Mouse (Mus musculus) left cerebral cortex, postnatal 10 days (tissue): ENCODE measurements at regions not wholly inside any gene's neighbourhood (a gene's known extent, or its start where the extent isn't known, plus 50 kb on each side); places are given as distances from the start of the nearest gene placed in this dataset.

Experiments
- DNase-seq, 2 experiments: peaks; one replicate each; pipeline ENCODE4 v3.0.0; 2021 to 2022; ENCODE audit warnings: low spot score in 2 of 2, mixed read lengths in 1 of 2; ENCODE audit errors: extremely low spot score in 1 of 2
- intact Hi-C: fragments of 180-260 bp; cut with DNase I; formaldehyde crosslinking; loops from one replicate; pipeline ENCODE4 v1.15.1; 2025

DNA sequence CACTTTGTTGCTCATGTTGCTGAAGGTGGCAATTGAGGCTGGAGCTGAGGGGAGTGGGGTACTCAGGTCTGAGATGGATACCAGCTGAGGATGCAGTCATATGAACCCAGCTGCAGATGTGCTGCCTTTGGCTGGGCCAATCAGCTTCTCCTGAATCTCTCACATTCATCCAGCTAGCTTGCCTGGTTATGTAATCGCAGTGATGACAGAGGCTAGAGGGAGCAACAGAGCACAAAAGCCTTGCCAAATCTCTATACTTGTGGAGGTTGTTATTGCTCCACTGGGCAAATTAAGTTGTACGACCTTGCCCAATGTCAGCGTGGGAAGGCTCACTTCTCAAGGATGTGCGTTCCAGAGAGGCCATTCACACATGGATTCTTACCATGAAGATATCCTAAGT lies 179.5 kb downstream of the Icos start:
- DNase-seq = no peak
- intact Hi-C loops = no loop called here

DNA sequence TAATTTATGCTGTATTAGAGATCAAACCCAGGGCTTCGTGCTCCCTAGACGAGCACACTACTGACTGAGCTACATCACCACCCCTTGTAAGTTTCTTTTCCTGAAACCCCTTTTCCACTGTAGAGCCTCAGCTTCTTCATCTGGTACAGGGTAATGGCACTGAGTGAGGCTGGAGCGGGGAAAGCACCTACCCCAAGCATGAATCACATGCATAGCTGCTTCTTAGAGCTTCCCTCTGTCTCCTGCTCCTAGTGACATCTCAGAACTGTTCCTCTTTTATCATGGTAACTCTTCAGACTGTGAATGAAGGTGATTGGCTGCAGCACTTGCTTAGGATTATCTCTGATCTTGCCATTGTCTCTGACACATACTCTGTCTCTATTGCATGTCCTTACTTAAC lies 182.8 kb downstream of the Icos start:
- DNase-seq = no peak
- intact Hi-C loops = no loop called here

DNA sequence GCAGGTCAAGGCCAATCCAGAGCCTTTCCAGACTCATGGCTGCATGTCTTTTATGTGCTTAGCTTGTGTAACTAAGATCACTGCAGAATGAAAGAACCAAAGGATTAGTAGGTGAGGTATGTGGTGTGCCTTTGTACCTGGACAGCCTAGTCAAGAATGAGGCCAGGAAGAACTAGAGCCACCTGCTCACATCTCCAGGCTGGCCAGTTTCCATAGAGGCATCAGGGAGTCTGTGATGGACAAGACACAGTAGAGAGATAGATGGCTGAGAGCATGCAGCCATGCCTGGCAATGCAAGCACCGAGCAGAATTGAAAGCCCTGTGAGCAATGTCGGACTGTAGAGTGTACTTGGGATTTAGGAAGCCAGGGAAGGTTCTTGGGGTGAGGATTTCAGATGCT lies 186.5 kb downstream of the Icos start:
- DNase-seq = no peak
- intact Hi-C loops = no loop called here

DNA sequence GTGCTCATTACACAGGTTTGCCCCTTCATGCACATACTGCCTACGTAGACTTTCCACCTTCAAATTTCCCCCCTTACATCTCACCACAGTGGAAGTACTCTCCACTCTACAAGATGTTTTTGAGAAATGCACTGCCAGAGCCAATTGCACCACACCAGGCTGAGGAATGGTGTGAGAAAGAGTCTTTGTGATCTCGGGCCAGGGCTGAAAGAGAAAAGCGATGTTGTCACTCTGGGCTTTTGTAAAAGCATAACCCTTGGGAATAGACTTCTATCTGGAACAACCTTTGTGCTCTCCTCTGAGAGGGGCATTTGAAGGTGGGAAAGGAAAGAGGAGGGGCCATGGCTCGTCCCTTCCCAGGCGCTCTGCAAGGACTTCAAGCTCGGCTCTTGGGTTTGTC lies 194.2 kb downstream of the Icos start:
- intact Hi-C loops = no loop called here
- DNase-seq = no peak

DNA sequence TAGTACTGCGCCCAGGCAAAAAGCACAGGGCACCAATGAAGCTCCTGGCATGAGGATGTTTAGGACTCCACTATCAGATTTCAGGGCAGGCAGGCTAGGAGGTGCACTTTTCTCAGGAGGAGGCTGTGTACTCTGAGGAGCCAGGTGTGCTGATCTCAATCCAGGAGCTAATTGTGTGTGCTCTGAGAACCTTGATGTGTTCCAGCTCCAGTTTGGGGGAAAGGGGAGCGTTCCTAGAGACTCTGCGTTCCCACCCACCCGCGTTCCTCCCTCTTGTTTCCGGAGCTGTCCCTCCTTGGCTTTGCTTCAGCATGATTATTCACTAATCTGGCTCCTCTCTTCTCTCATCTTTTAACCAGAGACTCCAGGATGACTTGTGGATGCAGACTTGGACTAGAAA lies 195.2 kb downstream of the Icos start:
- intact Hi-C loops = no loop called here
- DNase-seq = no peak

DNA sequence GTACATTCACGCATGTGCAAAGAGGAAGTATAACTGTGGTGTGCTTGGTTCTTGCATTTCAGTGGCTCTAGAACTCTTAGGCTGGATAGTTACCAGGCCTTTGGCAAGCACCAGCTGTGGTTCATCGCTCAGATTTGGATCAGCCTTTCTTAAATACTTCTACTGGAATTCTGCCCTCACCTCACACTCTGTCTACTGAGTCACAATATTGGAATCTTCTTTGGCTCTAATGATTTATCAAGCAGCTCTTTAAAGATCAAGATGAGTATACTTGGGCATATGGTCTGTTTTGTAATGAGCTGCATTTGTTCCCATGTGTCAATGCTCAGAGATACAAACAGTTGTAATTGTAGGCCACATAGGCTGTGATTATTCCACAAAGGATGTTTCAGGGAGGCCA lies 197.5 kb downstream of the Icos start:
- no peak for DNase-seq
- intact Hi-C loops = no loop called here

DNA sequence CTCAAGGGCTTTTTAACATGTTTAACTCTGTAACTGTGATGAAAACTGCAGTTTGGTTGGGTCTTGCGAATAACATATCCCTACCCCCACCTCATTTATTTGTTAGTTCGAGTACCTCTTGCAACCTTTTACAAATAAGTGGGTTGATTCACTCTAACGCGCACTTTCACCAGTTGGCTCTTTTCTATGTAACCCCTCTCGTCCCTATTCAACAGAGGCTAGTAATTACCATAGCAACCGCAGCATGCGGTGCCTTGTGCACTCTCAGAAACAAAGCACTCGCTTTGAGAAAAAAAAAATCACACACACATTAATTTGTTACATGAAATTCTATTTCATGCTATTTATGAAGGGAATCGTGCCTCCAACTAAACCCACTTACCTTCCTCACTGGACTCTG lies 201.7 kb downstream of the Icos start:
- no peak for DNase-seq
- intact Hi-C loops = no loop called here

DNA sequence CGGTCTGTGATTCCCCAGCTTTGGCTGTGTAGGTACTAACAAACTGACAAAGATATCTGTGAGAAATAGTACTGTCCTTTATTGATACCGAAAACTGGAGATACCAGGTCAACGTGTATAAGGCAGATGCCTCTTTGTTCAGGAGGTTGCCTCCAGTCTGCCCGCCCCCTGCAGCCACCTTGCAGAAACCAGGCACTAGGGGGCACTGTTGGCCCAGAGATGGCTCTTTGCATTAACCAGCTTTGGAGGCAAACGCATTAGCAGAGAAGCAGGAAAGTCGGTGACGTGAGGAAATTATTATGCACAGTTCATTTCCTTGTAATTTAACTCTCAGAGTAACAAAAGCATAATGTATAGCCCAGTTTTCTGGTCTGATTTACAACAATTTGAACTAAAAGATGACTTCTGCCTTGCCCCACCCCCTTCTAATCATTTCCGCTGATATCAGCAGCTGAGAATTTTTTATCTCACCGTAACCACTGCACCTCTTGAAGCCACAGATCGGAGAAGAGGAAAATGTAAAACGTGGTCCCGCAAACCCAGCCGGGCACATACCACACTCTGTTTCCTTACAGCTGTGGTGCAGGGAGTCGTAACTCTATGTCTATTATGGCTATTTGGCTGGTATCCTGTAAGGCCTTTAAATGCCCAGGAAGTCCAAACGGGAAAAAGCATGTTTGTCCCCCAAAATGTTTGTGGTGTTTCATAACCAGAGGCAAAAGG lies 203.5 kb downstream of the Icos start:
- peak; percentile 90 for DNase-seq
- intact Hi-C loops = loop anchor here (5.0 to 10.0 kb wide), 3 partner anchors 591 to 1804 kb away; partner anchors contain the start of gene Nrp2

DNA sequence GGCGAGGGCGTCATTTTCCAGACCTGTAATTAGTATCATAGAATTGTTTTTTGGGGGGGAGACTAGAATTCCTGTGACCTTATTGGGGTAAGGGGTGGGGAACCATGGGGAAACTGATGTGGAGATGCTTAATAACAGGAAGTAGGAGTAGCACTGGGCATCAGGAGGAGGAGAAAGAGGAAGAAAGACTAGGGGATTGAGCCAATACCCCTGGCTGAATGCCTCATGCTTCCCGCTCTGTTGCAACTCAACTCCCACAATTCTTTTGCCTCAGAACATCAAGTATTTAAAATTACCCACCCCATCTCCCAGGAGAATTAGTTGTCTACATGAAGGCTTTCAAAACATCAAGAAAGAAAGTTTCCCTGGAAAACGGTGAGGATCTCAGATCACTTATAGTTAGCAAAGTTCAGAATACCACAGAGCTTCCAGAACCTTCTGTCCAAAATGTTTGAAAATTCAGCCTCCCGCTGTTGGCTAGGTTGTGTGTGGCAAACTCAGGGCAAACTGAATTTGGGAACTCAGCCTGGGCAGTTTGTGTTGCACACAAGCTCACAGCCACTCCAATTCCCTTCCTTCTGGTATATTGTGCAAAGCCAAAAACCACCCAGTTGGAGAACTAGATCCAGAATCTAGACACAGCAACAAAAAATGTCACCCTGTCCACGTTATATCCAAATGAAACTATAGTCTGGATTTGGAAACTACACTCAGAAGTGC lies 209.8 kb downstream of the Icos start:
- intact Hi-C loops = loop anchor here (10.0 kb wide), 1 partner anchor 1797 kb away; no protein-coding TSS in a partner anchor
- no peak for DNase-seq

DNA sequence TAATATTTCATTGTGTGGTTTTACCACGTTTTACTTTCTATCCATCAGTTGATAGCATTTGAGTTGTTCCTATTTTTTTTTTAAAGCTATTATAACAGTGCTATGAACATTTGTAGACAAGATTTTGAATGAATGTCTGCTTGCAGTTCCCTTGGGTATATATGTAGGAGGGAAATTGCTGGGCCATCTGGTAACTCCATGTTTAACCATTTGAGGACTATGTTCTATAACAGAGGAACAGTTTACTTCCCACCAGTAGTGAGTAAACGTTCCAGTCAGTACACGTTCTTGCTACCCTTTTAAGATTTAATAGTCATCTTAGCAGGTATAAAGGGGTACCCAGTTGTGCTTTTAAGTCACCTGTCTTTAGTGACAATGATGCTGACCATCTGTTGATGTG lies 213.2 kb downstream of the Icos start:
- DNase-seq = no peak

DNA sequence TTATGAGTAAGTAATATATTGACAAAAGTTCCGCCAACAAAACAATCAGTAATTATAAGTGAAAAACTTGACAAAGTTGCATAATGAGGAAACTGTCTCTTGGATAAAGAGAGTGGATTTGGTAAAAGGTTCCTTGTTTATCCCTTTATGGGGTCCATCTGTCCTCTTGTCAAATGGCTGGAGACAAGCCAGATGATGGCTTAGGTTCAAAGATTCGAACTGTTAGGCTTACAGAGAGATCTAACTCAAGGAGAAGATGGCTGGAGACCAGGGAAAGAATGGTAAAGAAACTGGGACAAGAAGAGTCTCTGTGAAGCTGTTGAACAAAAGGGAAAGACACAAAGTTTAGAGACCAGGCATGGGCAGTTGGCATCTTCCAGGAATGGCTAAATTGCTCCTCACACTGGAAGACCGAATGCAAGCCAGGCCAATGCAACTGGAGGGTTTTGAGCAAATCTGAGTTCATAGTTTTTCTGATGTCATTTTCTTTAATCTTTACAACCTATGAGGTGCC lies 220.9 kb downstream of the Icos start:
- no peak for DNase-seq
- intact Hi-C loops = no loop called here

More for the DNA sequence above, 213.2 kb downstream of the Icos start:
- intact Hi-C loops = no loop called here

DNA sequence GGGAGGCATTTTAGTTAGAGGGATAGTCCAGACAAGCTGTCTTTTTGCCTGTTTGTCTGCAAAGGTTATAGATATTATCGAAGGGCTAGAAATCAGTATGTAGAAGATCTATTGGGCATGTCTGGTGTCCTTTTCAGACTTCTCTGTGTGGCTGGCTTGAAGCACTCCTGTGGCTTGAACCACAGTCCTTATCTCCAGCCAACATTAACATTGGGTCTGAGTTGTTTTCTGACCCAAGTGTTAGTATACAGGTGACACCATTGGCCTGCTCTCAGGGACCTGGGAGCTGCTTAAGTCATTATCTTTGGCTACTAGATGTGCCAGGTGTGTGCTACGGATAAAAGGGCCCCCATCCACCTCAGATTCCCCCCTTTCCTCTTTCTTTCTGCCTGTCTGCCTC lies 223.3 kb downstream of the Icos start:
- intact Hi-C loops = no loop called here
- DNase-seq = no peak

DNA sequence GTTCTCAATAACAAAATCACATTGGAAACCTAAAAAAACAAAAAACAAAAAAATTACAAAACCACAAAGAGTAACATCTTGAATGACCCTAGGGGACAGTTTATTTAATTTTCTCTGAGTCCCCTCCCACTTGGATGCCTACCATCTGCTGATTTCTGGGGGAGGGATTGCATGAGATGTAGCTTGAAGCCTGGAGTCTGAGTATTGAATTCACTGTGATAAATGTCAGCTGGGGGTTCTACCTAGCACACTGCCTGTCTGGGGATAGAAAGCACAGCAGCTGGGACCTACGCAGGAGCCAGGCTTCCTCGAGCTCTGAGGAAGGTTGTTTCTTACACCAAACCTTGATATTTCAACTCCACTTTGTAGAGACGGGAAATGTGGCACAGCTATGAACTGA lies 224.4 kb downstream of the Icos start:
- no peak for DNase-seq
- intact Hi-C loops = no loop called here

DNA sequence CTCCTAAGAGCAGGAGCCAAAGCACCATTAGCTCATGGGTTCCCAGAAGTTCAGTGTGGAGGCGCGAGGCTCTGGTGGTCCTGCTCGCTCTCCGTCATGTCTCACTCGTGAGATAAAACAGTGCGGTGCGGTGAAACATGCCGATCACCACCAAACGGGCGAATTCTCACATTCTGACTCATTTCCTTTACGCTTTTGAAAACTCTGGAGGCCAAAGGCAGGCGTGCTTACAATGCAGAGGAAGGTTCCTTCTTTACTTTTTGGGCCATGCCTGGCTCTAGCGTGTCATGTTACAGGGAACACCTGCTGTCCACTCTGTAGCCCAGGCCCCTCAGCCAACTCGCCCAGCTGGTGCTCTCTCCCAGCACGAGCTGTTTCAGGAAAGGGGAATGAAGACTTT lies 225.4 kb downstream of the Icos start:
- DNase-seq = no peak
- intact Hi-C loops = no loop called here

DNA sequence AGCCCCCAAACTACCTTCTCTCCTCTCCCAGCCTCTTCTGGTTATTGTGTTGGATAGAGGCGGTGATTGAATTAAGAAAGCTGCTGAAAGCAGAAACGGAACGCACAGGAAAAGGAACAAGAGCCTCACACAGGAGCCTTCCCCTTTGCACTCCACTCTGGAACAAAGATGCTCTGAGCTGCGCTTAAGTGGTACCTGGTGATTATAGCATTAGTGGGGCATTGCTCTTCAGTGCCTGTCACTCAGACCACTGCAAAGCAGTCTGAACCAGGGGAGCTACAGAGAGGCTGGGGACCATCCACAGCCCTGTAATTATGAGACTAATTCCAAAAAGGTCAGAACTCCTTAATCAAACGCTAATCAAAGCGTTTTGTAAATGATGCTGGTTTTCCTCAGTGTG lies 225.9 kb downstream of the Icos start:
- DNase-seq = no peak

DNA sequence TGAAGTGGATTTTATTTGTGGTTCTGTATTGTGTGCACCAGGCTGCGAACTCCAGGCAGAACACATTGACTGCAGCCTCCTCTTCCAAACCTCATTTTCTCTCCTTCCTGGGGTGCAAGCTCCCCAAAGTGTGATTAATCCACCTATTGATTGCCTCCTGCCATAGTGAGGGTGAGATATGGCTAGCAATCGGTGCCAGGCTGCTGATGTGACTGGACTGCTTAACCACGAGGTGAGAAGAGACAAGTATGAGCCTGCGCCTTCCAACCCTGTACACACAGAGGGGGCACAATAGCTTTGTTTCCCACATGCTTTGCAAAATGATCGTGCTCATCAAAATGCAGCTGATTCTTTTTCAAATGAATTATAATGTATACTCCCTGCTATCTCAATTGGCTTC lies 227.4 kb downstream of the Icos start:
- no peak for DNase-seq
- intact Hi-C loops = no loop called here

More for the DNA sequence above, 225.9 kb downstream of the Icos start:
- intact Hi-C loops = no loop called here

DNA sequence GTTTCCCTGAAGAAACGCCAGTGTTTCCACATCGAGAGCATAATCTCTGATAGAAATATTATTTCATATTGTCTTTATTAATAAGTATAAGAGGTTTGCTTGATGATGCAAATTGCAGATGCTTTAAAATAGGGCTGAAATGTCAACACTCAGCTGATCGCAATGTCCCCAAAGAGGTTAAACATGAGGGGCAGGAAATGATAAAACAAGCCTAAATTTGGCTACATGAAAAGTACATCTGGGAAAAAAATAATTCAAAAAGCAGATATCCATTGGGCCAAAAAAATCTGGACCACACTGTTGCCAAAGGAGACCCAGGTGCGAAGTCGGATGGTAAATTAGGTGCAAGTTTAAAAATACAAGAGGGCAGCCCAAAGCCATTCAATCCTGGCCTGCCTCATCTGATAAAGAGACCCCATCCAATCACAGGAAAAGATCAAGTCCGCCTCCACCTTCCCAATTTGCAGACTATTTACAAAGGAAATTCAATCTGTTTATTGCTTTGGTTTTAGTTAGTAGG lies 229.2 kb downstream of the Icos start:
- intact Hi-C loops = no loop called here
- DNase-seq = no peak

DNA sequence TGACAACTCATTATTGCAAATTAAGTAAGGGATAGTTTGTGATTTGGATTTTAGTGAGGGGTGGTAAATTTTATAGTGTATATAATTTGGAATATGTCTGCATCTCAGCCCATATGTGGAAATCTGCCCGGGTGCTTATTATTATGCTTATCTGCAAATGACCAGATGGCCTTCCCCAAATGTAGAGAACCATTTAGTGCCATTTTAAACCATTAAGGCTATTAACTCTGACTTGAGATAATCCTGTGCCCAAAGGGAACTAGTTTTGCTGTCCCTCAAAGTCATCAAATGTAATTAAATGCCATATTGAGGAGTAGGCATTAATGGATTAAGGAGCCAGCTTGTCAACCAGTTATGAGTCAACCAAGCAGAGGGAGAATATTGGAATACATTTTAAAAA lies 230.7 kb downstream of the Icos start:
- intact Hi-C loops = no loop called here
- DNase-seq = no peak

DNA sequence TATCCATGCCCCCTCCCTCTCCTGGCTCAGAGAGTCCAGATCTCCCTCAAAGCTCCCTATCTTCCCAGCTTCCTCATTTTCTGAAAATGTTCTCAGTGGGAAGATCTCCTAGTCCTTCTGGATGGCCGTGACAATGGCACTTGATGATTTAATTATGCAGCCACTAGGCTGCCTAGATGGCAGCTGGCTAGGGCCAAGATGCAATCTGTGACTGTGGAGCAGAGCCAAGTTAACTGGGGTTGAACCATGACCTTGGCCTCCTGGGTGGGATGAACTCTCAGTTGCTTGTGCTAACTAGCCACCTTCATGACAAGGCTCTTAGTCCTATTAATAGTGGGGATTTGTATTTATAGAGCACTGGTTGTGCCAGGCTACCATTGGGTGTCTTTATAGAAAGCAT lies 243.4 kb downstream of the Icos start:
- no peak for DNase-seq
- intact Hi-C loops = no loop called here

DNA sequence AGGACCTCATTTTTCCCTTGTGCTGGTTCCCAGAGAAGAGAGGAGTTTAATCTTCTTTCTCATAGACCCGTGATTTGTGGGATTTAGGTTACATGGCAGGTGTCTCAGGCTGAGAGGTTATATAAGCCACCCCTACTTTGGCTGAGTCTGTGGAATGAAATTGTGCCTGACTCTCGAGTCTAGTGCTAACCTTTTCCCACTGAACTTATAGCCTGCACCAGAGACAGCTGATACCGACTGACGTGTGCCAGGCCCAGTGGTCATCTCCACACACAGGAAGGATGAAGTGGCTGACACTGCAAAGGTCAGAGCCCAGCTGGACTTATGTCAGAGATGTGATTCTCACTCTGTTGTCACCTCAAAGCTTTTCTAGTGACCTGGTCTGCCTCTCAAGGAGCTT lies 251.2 kb downstream of the Icos start:
- intact Hi-C loops = no loop called here
- no peak for DNase-seq
